Mouse (Mus musculus): ENCODE measurements around the gene Acap2. TPM values are rescaled to one million over a fixed set of nuclear protein-coding genes. Genes with fewer than 3 reads are reported as not detected.
A peak's percentile ranks its signal among the peaks of the same experiment; 100 is the strongest.

Acap2 gene
- polyA plus RNA-seq, 1 experiment = 0.18 TPM

GRCm38 (mm10) chr16:31070358-31071133 is 130.5 kb downstream of the Acap2 start:
- peaks cover 23% of the 10 kb centered on the region for H3K4me1 ChIP-seq (ENCODE audit: control insufficient read depth)
- H3K4me3 ChIP-seq (replicated peaks) = no peak overlapping the region
- no peaks in the 10 kb centered on the region for H3K9me3 ChIP-seq (ENCODE audit: control insufficient read depth, low read length)
- no peaks in the 10 kb centered on the region for H3K36me3 ChIP-seq (ENCODE audit: control insufficient read depth)
- TF ChIP-seq TAL1 (IDR thresholded peaks at IDR 0.05; ENCODE audit: low read length) (no peak), GATA1 (IDR thresholded peaks at IDR 0.05; ENCODE audit: low read length) (no peak)
- no peaks in the 10 kb centered on the region for H3K27me3 ChIP-seq (ENCODE audit: control insufficient read depth)

GRCm38 (mm10) chr16:31069211-31070166 is 131.6 kb downstream of the Acap2 start:
- Histone ChIP-seq H3K4me1 (ENCODE audit: control insufficient read depth) (peaks cover 23% of the 10 kb centered on the region), H3K9me3 (ENCODE audit: control insufficient read depth, low read length) (no peaks in the 10 kb centered on the region), H3K4me3 (replicated peaks) (no peak overlapping the region), H3K27me3 (ENCODE audit: control insufficient read depth) (no peaks in the 10 kb centered on the region), H3K36me3 (ENCODE audit: control insufficient read depth) (no peaks in the 10 kb centered on the region)
- TF ChIP-seq GATA1 (IDR thresholded peaks at IDR 0.05; ENCODE audit: low read length) (no peak), TAL1 (IDR thresholded peaks at IDR 0.05; ENCODE audit: low read length) (no peak)

- TF ChIP-seq TAL1 (IDR thresholded peaks at IDR 0.05; ENCODE audit: low read length) (no peak), GATA1 (IDR thresholded peaks at IDR 0.05; ENCODE audit: low read length) (no peak)
- no peaks in the 10 kb centered on the region for H3K36me3 ChIP-seq (ENCODE audit: control insufficient read depth)
- H3K9me3 ChIP-seq (ENCODE audit: control insufficient read depth, low read length) = no peaks in the 10 kb centered on the region
- no peaks in the 10 kb centered on the region for H3K27me3 ChIP-seq (ENCODE audit: control insufficient read depth)
- peaks cover 23% of the 10 kb centered on the region for H3K4me1 ChIP-seq (ENCODE audit: control insufficient read depth)
- no peak overlapping the region for H3K4me3 ChIP-seq (replicated peaks)
Observed at GRCm38 (mm10) chr16:31068280-31068679, 132.8 kb downstream of the Acap2 start.

- Histone ChIP-seq H3K4me1 (ENCODE audit: control insufficient read depth) (peaks cover 27% of the 10 kb centered on the region), H3K36me3 (ENCODE audit: control insufficient read depth) (no peaks in the 10 kb centered on the region), H3K9me3 (ENCODE audit: control insufficient read depth, low read length) (no peaks in the 10 kb centered on the region), H3K4me3 (replicated peaks) (peak overlapping the region; percentile 42), H3K27me3 (ENCODE audit: control insufficient read depth) (no peaks in the 10 kb centered on the region)
- no peak for TF ChIP-seq GATA1 (IDR thresholded peaks at IDR 0.05; ENCODE audit: low read length)
- TF ChIP-seq TAL1 (IDR thresholded peaks at IDR 0.05; ENCODE audit: low read length) = no peak
Observed at GRCm38 (mm10) chr16:31066344-31067098, 134.5 kb downstream of the Acap2 start.

GRCm38 (mm10) chr16:31064782-31065181 is 136.3 kb downstream of the Acap2 start:
- Histone ChIP-seq H3K36me3 (ENCODE audit: control insufficient read depth) (no peaks in the 10 kb centered on the region), H3K4me1 (ENCODE audit: control insufficient read depth) (peaks cover 20% of the 10 kb centered on the region)
- no peak for TF ChIP-seq GATA1 (IDR thresholded peaks at IDR 0.05; ENCODE audit: low read length)

GRCm38 (mm10) chr16:31062918-31063317 is 138.1 kb downstream of the Acap2 start:
- Histone ChIP-seq H3K9me3 (ENCODE audit: control insufficient read depth, low read length) (no peaks in the 10 kb centered on the region), H3K27me3 (ENCODE audit: control insufficient read depth) (no peaks in the 10 kb centered on the region), H3K4me1 (ENCODE audit: control insufficient read depth) (peaks cover 20% of the 10 kb centered on the region), H3K4me3 (replicated peaks) (no peak overlapping the region), H3K36me3 (ENCODE audit: control insufficient read depth) (no peaks in the 10 kb centered on the region)
- no peak for TF ChIP-seq TAL1 (IDR thresholded peaks at IDR 0.05; ENCODE audit: low read length)
- no peak for TF ChIP-seq GATA1 (IDR thresholded peaks at IDR 0.05; ENCODE audit: low read length)

More at GRCm38 (mm10) chr16:31064782-31065181, 136.3 kb downstream of the Acap2 start:
- Histone ChIP-seq H3K4me3 (replicated peaks) (no peak overlapping the region), H3K27me3 (ENCODE audit: control insufficient read depth) (no peaks in the 10 kb centered on the region), H3K9me3 (ENCODE audit: control insufficient read depth, low read length) (no peaks in the 10 kb centered on the region)

GRCm38 (mm10) chr16:31061246-31061880 is 139.7 kb downstream of the Acap2 start:
- Histone ChIP-seq H3K9me3 (ENCODE audit: control insufficient read depth, low read length) (no peaks in the 10 kb centered on the region), H3K36me3 (ENCODE audit: control insufficient read depth) (no peaks in the 10 kb centered on the region), H3K27me3 (ENCODE audit: control insufficient read depth) (no peaks in the 10 kb centered on the region), H3K4me3 (replicated peaks) (no peak overlapping the region), H3K4me1 (ENCODE audit: control insufficient read depth) (peaks cover 13% of the 10 kb centered on the region)
- TF ChIP-seq GATA1 (IDR thresholded peaks at IDR 0.05; ENCODE audit: low read length) (no peak), TAL1 (IDR thresholded peaks at IDR 0.05; ENCODE audit: low read length) (no peak)

GRCm38 (mm10) chr16:31060714-31061113 is 140.3 kb downstream of the Acap2 start:
- H3K4me3 ChIP-seq (replicated peaks) = no peak overlapping the region
- H3K27me3 ChIP-seq (ENCODE audit: control insufficient read depth) = no peaks in the 10 kb centered on the region
- TF ChIP-seq TAL1 (IDR thresholded peaks at IDR 0.05; ENCODE audit: low read length) = no peak
- TF ChIP-seq GATA1 (IDR thresholded peaks at IDR 0.05; ENCODE audit: low read length) = no peak
- H3K36me3 ChIP-seq (ENCODE audit: control insufficient read depth) = no peaks in the 10 kb centered on the region
- H3K9me3 ChIP-seq (ENCODE audit: control insufficient read depth, low read length) = no peaks in the 10 kb centered on the region
- peaks cover 6% of the 10 kb centered on the region for H3K4me1 ChIP-seq (ENCODE audit: control insufficient read depth)
